Mouse (Mus musculus): ENCODE data around the gene Qsox2. TPM values are rescaled to one million over a fixed set of nuclear protein-coding genes. Genes with fewer than 3 reads are reported as not detected.

The Qsox2 gene
- total RNA-seq, 2 experiments from 2014 or later = 3.0 to 3.9 TPM

GRCm38 (mm10) chr2:26176731-26177130, 60.6 kb downstream of the Qsox2 start:
- TF ChIP-seq CTCF (IDR thresholded peaks at IDR 0.05) = no peak
- DNase-seq = no peak
- H3K27ac ChIP-seq = no peak overlapping the region
- intact Hi-C loops (cut with DNase I) = no loop called here
- H3K4me3 ChIP-seq = no peak overlapping the region

- no peak for TF ChIP-seq CTCF (IDR thresholded peaks at IDR 0.05)
- intact Hi-C loops (cut with DNase I) = no loop called here
- DNase-seq = no peak
- Histone ChIP-seq H3K4me3 (no peak overlapping the region), H3K27ac (no peak overlapping the region)
Observed at GRCm38 (mm10) chr2:26175191-26175590, 62.1 kb downstream of the Qsox2 start.

DNA sequence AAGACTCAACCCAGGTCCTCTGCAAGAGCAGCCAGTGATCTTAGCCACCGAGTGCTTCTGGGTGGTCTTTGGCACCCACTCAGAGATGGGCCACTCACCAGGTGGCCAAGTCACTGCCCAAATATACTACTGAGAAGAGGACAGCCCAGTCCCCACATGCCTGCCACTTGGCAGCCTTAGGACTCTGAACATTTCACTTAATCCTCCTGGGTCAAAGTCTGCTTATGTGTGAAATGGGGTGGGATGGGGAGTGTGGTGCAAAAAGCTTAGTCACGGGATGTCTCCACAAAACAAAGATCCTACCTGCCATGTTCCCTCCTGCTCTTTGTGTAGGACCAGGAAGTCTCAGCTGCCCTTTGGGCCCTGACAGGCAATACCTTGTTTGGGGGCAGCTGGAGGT, 65.2 kb downstream of the Qsox2 start:
- Histone ChIP-seq H3K27ac (no peak overlapping the region), H3K4me3 (no peak overlapping the region)
- DNase-seq = no peak
- no peak for TF ChIP-seq CTCF (IDR thresholded peaks at IDR 0.05)
- intact Hi-C loops (cut with DNase I) = no loop called here

DNA sequence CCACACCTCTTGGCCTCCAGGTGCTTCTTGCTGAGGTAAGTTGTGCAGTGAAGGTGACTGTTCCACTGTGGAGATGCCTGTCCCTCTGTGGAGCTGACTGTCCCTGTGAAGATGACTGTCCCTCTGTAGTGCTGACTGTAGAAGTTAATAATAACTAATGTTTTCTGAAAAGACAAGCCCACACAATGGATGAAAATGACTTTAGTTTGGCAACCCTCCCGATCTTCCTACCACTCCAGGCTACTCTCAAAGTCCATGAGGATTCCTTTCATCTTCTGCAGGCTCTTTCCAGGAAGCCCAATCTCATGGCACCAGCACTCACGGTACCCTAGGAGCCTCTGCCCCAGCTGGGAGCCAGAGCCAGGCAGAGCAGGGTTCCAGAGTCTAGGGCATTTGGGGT, 66.9 kb downstream of the Qsox2 start:
- intact Hi-C loops (cut with DNase I) = no loop called here
- H3K27ac ChIP-seq = no peak overlapping the region
- no peak for TF ChIP-seq CTCF (IDR thresholded peaks at IDR 0.05)
- H3K4me3 ChIP-seq = no peak overlapping the region
- DNase-seq = no peak

- H3K27ac ChIP-seq = no peak overlapping the region
- no peak for TF ChIP-seq CTCF (IDR thresholded peaks at IDR 0.05)
- H3K4me3 ChIP-seq = no peak overlapping the region
- DNase-seq = no peak
- intact Hi-C loops (cut with DNase I) = no loop called here
Observed at GRCm38 (mm10) chr2:26168843-26169579, 68.3 kb downstream of the Qsox2 start.

GRCm38 (mm10) chr2:26166890-26167289, 70.4 kb downstream of the Qsox2 start:
- no peak overlapping the region for H3K27ac ChIP-seq
- DNase-seq = no peak
- no peak overlapping the region for H3K4me3 ChIP-seq
- intact Hi-C loops (cut with DNase I) = no loop called here
- no peak for TF ChIP-seq CTCF (IDR thresholded peaks at IDR 0.05)

Other genes starting within 250 kb of the Qsox2 start
- 100 to 1,000 TPM; 223 to 239 TPM for gene Ubac1, start 215.8 kb downstream of the Qsox2 start, total RNA-seq (2021)
- 10 to 100 TPM; 18.9 to 32.6 TPM for gene Nacc2, start 114.3 kb downstream of the Qsox2 start, total RNA-seq (2021)
- not detected for gene Lhx3, start 29.2 kb downstream of the Qsox2 start, total RNA-seq (2021)
- not detected for gene Ccdc187, start 57.0 kb upstream of the Qsox2 start, total RNA-seq (2021)
- gene Gpsm1, start 78.0 kb upstream of the Qsox2 start, total RNA-seq (2021) = 1 to 10 TPM; 2.3 to 2.6 TPM
- 10 to 100 TPM; 18.0 to 22.7 TPM for gene Dnlz, start 114.6 kb upstream of the Qsox2 start, total RNA-seq (2021)
- gene Card9, start 123.4 kb upstream of the Qsox2 start, total RNA-seq (2021) = 1 to 10 TPM; 1.1 to 1.2 TPM
- gene Snapc4, start 143.1 kb upstream of the Qsox2 start, total RNA-seq (2021) = 1 to 10 TPM; 7.5 to 8.6 TPM
- 10 to 100 TPM; 25.2 to 33.1 TPM for gene Entr1, start 151.8 kb upstream of the Qsox2 start, total RNA-seq (2021)
- 100 to 1,000 TPM; 133 to 141 TPM for gene Pmpca, start 151.8 kb upstream of the Qsox2 start, total RNA-seq (2021)
- gene Inpp5e, start 171.7 kb upstream of the Qsox2 start, total RNA-seq (2021) = 1 to 10 TPM; 7.9 to 9.3 TPM
- gene Sec16a, start 207.7 kb upstream of the Qsox2 start, total RNA-seq (2021) = 10 to 100 TPM; 27.2 to 30.4 TPM

Measured in gastrocnemius, adult 2 months (tissue).